Mouse (Mus musculus) heart, postnatal 0 days (tissue): ENCODE measurements around the gene Pcyt1a.

Source experiments
- CTCF ChIP-seq: IDR thresholded peaks from 2 replicates; pipeline ENCODE4 v1.5.1; 2016; ENCODE audit warnings: antibody characterized with exemption, control low read depth, low read depth
- EP300 ChIP-seq: IDR thresholded peaks from 2 replicates; pipeline ENCODE4 v1.6.1; 2016; ENCODE audit warnings: antibody characterized with exemption, low read depth

DNA sequence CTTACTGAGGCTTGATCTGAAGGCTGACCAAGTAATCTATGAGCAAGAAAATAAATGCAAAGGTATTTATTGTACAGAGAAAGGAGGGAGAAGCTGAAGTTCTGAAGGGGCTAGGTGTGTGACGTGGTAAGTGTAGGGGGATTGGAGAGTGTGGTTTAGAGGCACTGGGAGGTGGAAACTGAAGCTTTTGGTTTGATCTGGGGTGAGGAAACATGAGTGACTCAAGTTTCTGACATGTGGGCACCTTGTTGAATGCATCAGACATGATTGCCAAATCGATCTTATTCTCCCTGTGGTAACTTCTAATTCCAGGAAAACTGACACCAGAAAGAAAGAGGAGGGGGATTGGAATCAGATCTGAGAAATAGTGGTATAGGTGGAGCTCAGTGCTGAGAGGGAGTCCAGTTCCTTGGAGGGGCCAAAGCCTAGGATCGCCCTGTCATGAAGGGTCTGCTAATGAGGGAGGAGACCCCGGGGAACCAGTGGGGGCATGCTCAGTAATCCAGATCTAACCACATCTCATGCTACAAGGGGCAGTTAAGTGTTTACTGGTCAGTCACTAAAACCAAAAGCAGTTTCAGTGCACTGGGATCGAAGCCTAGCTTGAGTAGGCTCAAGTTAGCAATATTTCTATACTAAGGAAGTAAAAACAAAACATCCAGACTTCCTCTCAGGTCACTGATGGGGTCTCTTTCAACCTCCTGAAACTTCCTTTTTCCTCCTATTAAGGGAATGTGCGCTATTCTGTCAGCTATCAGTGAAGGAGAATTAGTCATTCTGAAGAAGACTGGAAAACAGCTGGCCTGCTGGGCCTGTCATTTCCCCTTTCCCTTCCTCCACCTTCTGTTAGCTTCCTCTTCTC is 34.8 kb upstream of the Pcyt1a start:
- TF ChIP-seq CTCF (no peak), EP300 (no peak)
